Mouse (Mus musculus): ENCODE results near the gene Ccdc151. TPM values are rescaled to one million over a fixed set of nuclear protein-coding genes. Genes with fewer than 3 reads are reported as not detected.

Ccdc151 gene
- polyA plus RNA-seq, 1 experiment from 2014 or later: 1.9 TPM

GRCm38 (mm10) chr9:22035300-22036044 is 33.0 kb upstream of the Ccdc151 start:
- WGBS: 51% methylated on average over 6 of the region's 6 CpGs

GRCm38 (mm10) chr9:22030386-22030785 is 28.0 kb upstream of the Ccdc151 start:
- WGBS: 93% methylated on average over 9 of the region's 9 CpGs
- Histone ChIP-seq H3K9me3 (ENCODE audit: low read length) (peaks cover 3% of the 10 kb centered on the region; the same call in 1 of the 2 replicates), H3K9ac (replicated peaks; ENCODE audit: low read length) (no peak overlapping the region), H3K4me2 (replicated peaks; ENCODE audit: low read depth, low read length) (no peak overlapping the region), H3K36me3 (ENCODE audit: insufficient read depth, low read length) (no peaks in the 10 kb centered on the region), H3K27me3 (ENCODE audit: insufficient read depth, low read length) (no peaks in the 10 kb centered on the region), H3K4me1 (ENCODE audit: insufficient read depth, low read length) (no peaks in the 10 kb centered on the region), H3K4me3 (ENCODE audit: low read length) (no peak overlapping the region), H3K27ac (ENCODE audit: low read length) (no peak overlapping the region)
- ATAC-seq (ENCODE audit: low FRiP score, low TSS enrichment): no peak

More at GRCm38 (mm10) chr9:22035300-22036044, 33.0 kb upstream of the Ccdc151 start:
- Histone ChIP-seq H3K27ac (ENCODE audit: low read length) (no peak overlapping the region), H3K4me1 (ENCODE audit: insufficient read depth, low read length) (no peaks in the 10 kb centered on the region), H3K27me3 (ENCODE audit: insufficient read depth, low read length) (no peaks in the 10 kb centered on the region), H3K9ac (replicated peaks; ENCODE audit: low read length) (no peak overlapping the region), H3K4me2 (replicated peaks; ENCODE audit: low read depth, low read length) (no peak overlapping the region), H3K9me3 (ENCODE audit: low read length) (0 out of 2 replicates have a peak, but pooled peaks cover 2% of the 10 kb centered on the region), H3K36me3 (ENCODE audit: insufficient read depth, low read length) (no peaks in the 10 kb centered on the region), H3K4me3 (ENCODE audit: low read length) (no peak overlapping the region)
- no peak for ATAC-seq (ENCODE audit: low FRiP score, low TSS enrichment)

GRCm38 (mm10) chr9:22028467-22028866 is 26.0 kb upstream of the Ccdc151 start:
- Histone ChIP-seq H3K36me3 (ENCODE audit: insufficient read depth, low read length) (no peaks in the 10 kb centered on the region), H3K27me3 (ENCODE audit: insufficient read depth, low read length) (no peaks in the 10 kb centered on the region), H3K9ac (replicated peaks; ENCODE audit: low read length) (no peak overlapping the region), H3K9me3 (ENCODE audit: low read length) (peaks cover 3% of the 10 kb centered on the region; the same call in 1 of the 2 replicates), H3K27ac (ENCODE audit: low read length) (no peak overlapping the region), H3K4me2 (replicated peaks; ENCODE audit: low read depth, low read length) (no peak overlapping the region), H3K4me1 (ENCODE audit: insufficient read depth, low read length) (no peaks in the 10 kb centered on the region), H3K4me3 (ENCODE audit: low read length) (no peak overlapping the region)
- no peak for ATAC-seq (ENCODE audit: low FRiP score, low TSS enrichment)
- 66% methylated on average over 7 of the region's 7 CpGs for WGBS

- Histone ChIP-seq H3K4me1 (ENCODE audit: insufficient read depth, low read length) (no peaks in the 10 kb centered on the region), H3K4me2 (replicated peaks; ENCODE audit: low read depth, low read length) (no peak overlapping the region), H3K27ac (ENCODE audit: low read length) (no peak overlapping the region), H3K27me3 (ENCODE audit: insufficient read depth, low read length) (no peaks in the 10 kb centered on the region), H3K36me3 (ENCODE audit: insufficient read depth, low read length) (no peaks in the 10 kb centered on the region), H3K9ac (replicated peaks; ENCODE audit: low read length) (no peak overlapping the region), H3K9me3 (ENCODE audit: low read length) (peaks cover under 1% of the 10 kb centered on the region; the same call in 1 of the 2 replicates), H3K4me3 (ENCODE audit: low read length) (no peak overlapping the region)
- no peak for ATAC-seq (ENCODE audit: low FRiP score, low TSS enrichment)
- WGBS: 45% methylated on average over 8 of the region's 8 CpGs
Measured at GRCm38 (mm10) chr9:22024592-22024991, 22.2 kb upstream of the Ccdc151 start.

- H3K9ac ChIP-seq (replicated peaks; ENCODE audit: low read length): no peak overlapping the region
- H3K4me1 ChIP-seq (ENCODE audit: insufficient read depth, low read length): no peaks in the 10 kb centered on the region
- H3K27ac ChIP-seq (ENCODE audit: low read length): no peak overlapping the region
- H3K27me3 ChIP-seq (ENCODE audit: insufficient read depth, low read length): no peaks in the 10 kb centered on the region
- no peak for ATAC-seq (ENCODE audit: low FRiP score, low TSS enrichment)
- peaks cover 24% of the 10 kb centered on the region for H3K36me3 ChIP-seq (ENCODE audit: insufficient read depth, low read length)
- H3K4me3 ChIP-seq (ENCODE audit: low read length): no peak overlapping the region
- H3K4me2 ChIP-seq (replicated peaks; ENCODE audit: low read depth, low read length): no peak overlapping the region
- no peaks in the 10 kb centered on the region for H3K9me3 ChIP-seq (ENCODE audit: low read length)
- 75% methylated on average over 7 of the region's 7 CpGs for WGBS
Measured at GRCm38 (mm10) chr9:22017208-22017825, 14.9 kb upstream of the Ccdc151 start.

GRCm38 (mm10) chr9:22016245-22016644 is 13.8 kb upstream of the Ccdc151 start:
- no peaks in the 10 kb centered on the region for H3K27me3 ChIP-seq (ENCODE audit: insufficient read depth, low read length)
- H3K36me3 ChIP-seq (ENCODE audit: insufficient read depth, low read length): peaks cover 35% of the 10 kb centered on the region
- no peak overlapping the region for H3K9ac ChIP-seq (replicated peaks; ENCODE audit: low read length)
- no peak overlapping the region for H3K4me2 ChIP-seq (replicated peaks; ENCODE audit: low read depth, low read length)
- H3K9me3 ChIP-seq (ENCODE audit: low read length): no peaks in the 10 kb centered on the region
- H3K4me3 ChIP-seq (ENCODE audit: low read length): no peak overlapping the region
- no peak for ATAC-seq (ENCODE audit: low FRiP score, low TSS enrichment)
- no peak overlapping the region for H3K27ac ChIP-seq (ENCODE audit: low read length)
- H3K4me1 ChIP-seq (ENCODE audit: insufficient read depth, low read length): no peaks in the 10 kb centered on the region
- 61% methylated on average over 10 of the region's 10 CpGs for WGBS

GRCm38 (mm10) chr9:22012731-22013130 is 10.3 kb upstream of the Ccdc151 start:
- H3K36me3 ChIP-seq (ENCODE audit: insufficient read depth, low read length): peaks cover 70% of the 10 kb centered on the region
- H3K27me3 ChIP-seq (ENCODE audit: insufficient read depth, low read length): no peaks in the 10 kb centered on the region
- H3K4me1 ChIP-seq (ENCODE audit: insufficient read depth, low read length): no peaks in the 10 kb centered on the region
- 91% methylated on average over 13 of the region's 13 CpGs for WGBS
- no peak overlapping the region for H3K4me3 ChIP-seq (ENCODE audit: low read length)
- no peak for ATAC-seq (ENCODE audit: low FRiP score, low TSS enrichment)
- H3K4me2 ChIP-seq (replicated peaks; ENCODE audit: low read depth, low read length): no peak overlapping the region
- no peaks in the 10 kb centered on the region for H3K9me3 ChIP-seq (ENCODE audit: low read length)
- H3K9ac ChIP-seq (replicated peaks; ENCODE audit: low read length): no peak overlapping the region
- no peak overlapping the region for H3K27ac ChIP-seq (ENCODE audit: low read length)

GRCm38 (mm10) chr9:22011055-22011454 is 8.6 kb upstream of the Ccdc151 start:
- Histone ChIP-seq H3K4me1 (ENCODE audit: insufficient read depth, low read length) (no peaks in the 10 kb centered on the region), H3K27ac (ENCODE audit: low read length) (no peak overlapping the region), H3K4me3 (ENCODE audit: low read length) (no peak overlapping the region), H3K9ac (replicated peaks; ENCODE audit: low read length) (no peak overlapping the region), H3K9me3 (ENCODE audit: low read length) (no peaks in the 10 kb centered on the region), H3K4me2 (replicated peaks; ENCODE audit: low read depth, low read length) (no peak overlapping the region), H3K27me3 (ENCODE audit: insufficient read depth, low read length) (no peaks in the 10 kb centered on the region), H3K36me3 (ENCODE audit: insufficient read depth, low read length) (peaks cover 82% of the 10 kb centered on the region)
- 0 out of 2 replicates have a peak, but pooled peaks have one; percentile 47 for ATAC-seq (ENCODE audit: low FRiP score, low TSS enrichment)
- WGBS: 88% methylated on average over 5 of the region's 5 CpGs

- no peak for ATAC-seq (ENCODE audit: low FRiP score, low TSS enrichment)
Measured at GRCm38 (mm10) chr9:22004546-22004945, 2.1 kb upstream of the Ccdc151 start.

GRCm38 (mm10) chr9:22003163-22003554 is 725 bp upstream of the Ccdc151 start:
- Histone ChIP-seq H3K9me3 (ENCODE audit: low read length) (no peaks in the 10 kb centered on the region), H3K4me3 (ENCODE audit: low read length) (peak overlapping the region; percentile 64), H3K9ac (replicated peaks; ENCODE audit: low read length) (peak overlapping the region; percentile 64), H3K27ac (ENCODE audit: low read length) (peak overlapping the region; percentile 31), H3K36me3 (ENCODE audit: insufficient read depth, low read length) (peaks cover 33% of the 10 kb centered on the region), H3K27me3 (ENCODE audit: insufficient read depth, low read length) (no peaks in the 10 kb centered on the region), H3K4me2 (replicated peaks; ENCODE audit: low read depth, low read length) (peak overlapping the region; percentile 72), H3K4me1 (ENCODE audit: insufficient read depth, low read length) (peaks cover 22% of the 10 kb centered on the region)
- ATAC-seq (ENCODE audit: low FRiP score, low TSS enrichment): peak; percentile 4; the same call in 1 of the 2 replicates
- WGBS: under 1% methylated on average over 18 of the region's 18 CpGs

More at GRCm38 (mm10) chr9:22004546-22004945, 2.1 kb upstream of the Ccdc151 start:
- Histone ChIP-seq H3K36me3 (ENCODE audit: insufficient read depth, low read length) (peaks cover 46% of the 10 kb centered on the region), H3K4me1 (ENCODE audit: insufficient read depth, low read length) (peaks cover 22% of the 10 kb centered on the region), H3K27me3 (ENCODE audit: insufficient read depth, low read length) (no peaks in the 10 kb centered on the region), H3K9ac (replicated peaks; ENCODE audit: low read length) (no peak overlapping the region), H3K4me3 (ENCODE audit: low read length) (no peak overlapping the region), H3K9me3 (ENCODE audit: low read length) (no peaks in the 10 kb centered on the region), H3K4me2 (replicated peaks; ENCODE audit: low read depth, low read length) (no peak overlapping the region), H3K27ac (ENCODE audit: low read length) (no peak overlapping the region)
- WGBS: 92% methylated on average over 12 of the region's 12 CpGs

All from kidney, embryonic 16.5 days (tissue).